Mouse (Mus musculus) hindbrain, embryonic 13.5 days (tissue): ENCODE results near the gene Tnfrsf1a. TPM values are rescaled to one million over a fixed set of nuclear protein-coding genes. Genes with fewer than 3 reads are reported as not detected.
A peak's percentile ranks its signal among the peaks of the same experiment; 100 is the strongest.

ENCODE experiments used
- ATAC-seq: fragments of 200-750 bp; cut with Nextera tagmentation; 2 replicates; pipeline ENCODE4 v1.8.0; 2017; ENCODE audit warnings: moderate TSS enrichment; ENCODE audit not compliant: low FRiP score
- H3K27ac ChIP-seq: fragments of 300-500 bp; sonication (generic); 2 replicates; pipeline ENCODE4 v1.5.1; 2015; ENCODE audit warnings: inconsistent platforms, mild to moderate bottlenecking, moderate library complexity
- H3K27me3 ChIP-seq: fragments of 300-500 bp; sonication (generic); 2 replicates; pipeline ENCODE4 v1.6.1; 2015; ENCODE audit warnings: mild to moderate bottlenecking, inconsistent platforms
- H3K36me3 ChIP-seq: fragments of 300-500 bp; sonication (generic); 2 replicates; pipeline ENCODE4 v1.6.1; 2015; ENCODE audit warnings: mild to moderate bottlenecking, inconsistent platforms
- H3K4me1 ChIP-seq: fragments of 300-500 bp; sonication (generic); replicated peaks from 2 replicates; pipeline ENCODE4 v1.6.1; 2015; ENCODE audit warnings: inconsistent platforms
- H3K4me2 ChIP-seq: fragments of 300-500 bp; sonication (generic); 2 replicates; pipeline ENCODE4 v1.6.1; 2015; ENCODE audit warnings: inconsistent platforms, mild to moderate bottlenecking, moderate library complexity
- H3K4me3 ChIP-seq: fragments of 300-500 bp; sonication (generic); 2 replicates; pipeline ENCODE4 v1.5.1; 2015; ENCODE audit warnings: mild to moderate bottlenecking, inconsistent platforms
- H3K9ac ChIP-seq: fragments of 300-500 bp; sonication (generic); 2 replicates; pipeline ENCODE4 v1.6.1; 2015; ENCODE audit warnings: mild to moderate bottlenecking, inconsistent platforms
- H3K9me3 ChIP-seq: fragments of 300-500 bp; sonication (generic); 2 replicates; pipeline ENCODE4 v1.6.1; 2016; ENCODE audit warnings: inconsistent platforms
- WGBS: fragments of 180-500 bp; shearing (Covaris S2); methylation state at CpG from one replicate; pipeline ENCODE4 v1.1.7; 2015; 5-methylcytosine and 5-hydroxymethylcytosine counted together
- polyA plus RNA-seq: library from polyadenylated mRNA; unstranded; fragments of >200 nt; fragmentation: Nextera tagmentation; extraction: Ambion mirVana; gene quantifications from 2 replicates; pipeline ENCODE4 v1.2.1, GENCODE M21; 2015

Gene Tnfrsf1a
- polyA plus RNA-seq, 1 experiment from 2014 or later: 15.7 TPM

GRCm38 (mm10) chr6:125360846-125361245 lies 11.7 kb downstream of the Tnfrsf1a start:
- H3K27me3 ChIP-seq: peaks cover 61% of the 10 kb centered on the region
- H3K36me3 ChIP-seq: no peaks in the 10 kb centered on the region; the same call in 1 of the 2 replicates
- WGBS: 48% methylated on average over 9 of the region's 9 CpGs
- H3K4me3 ChIP-seq: no peak overlapping the region
- no peak overlapping the region for H3K27ac ChIP-seq
- H3K9ac ChIP-seq: no peak overlapping the region
- H3K4me1 ChIP-seq: peaks cover 22% of the 10 kb centered on the region
- H3K4me2 ChIP-seq: no peak overlapping the region
- ATAC-seq: 0 out of 2 replicates have a peak, but pooled peaks have one; percentile 3
- H3K9me3 ChIP-seq: no peaks in the 10 kb centered on the region

GRCm38 (mm10) chr6:125361467-125362291 lies 12.5 kb downstream of the Tnfrsf1a start:
- peaks cover 22% of the 10 kb centered on the region for H3K4me1 ChIP-seq
- peak overlapping the region; percentile 56 for H3K9ac ChIP-seq
- peak; percentile 55 for ATAC-seq
- H3K27ac ChIP-seq: no peak overlapping the region
- 14% methylated on average over 38 of the region's 38 CpGs for WGBS
- H3K27me3 ChIP-seq: peaks cover 59% of the 10 kb centered on the region
- H3K36me3 ChIP-seq: no peaks in the 10 kb centered on the region; the same call in 1 of the 2 replicates
- H3K4me3 ChIP-seq: peak overlapping the region; percentile 32
- no peaks in the 10 kb centered on the region for H3K9me3 ChIP-seq
- H3K4me2 ChIP-seq: peak overlapping the region; percentile 54

GRCm38 (mm10) chr6:125363021-125363420 lies 13.9 kb downstream of the Tnfrsf1a start:
- 13% methylated on average over 15 of the region's 15 CpGs for WGBS
- H3K9ac ChIP-seq: 0 out of 2 replicates have a peak overlapping the region, but pooled peaks have one; percentile 31

GRCm38 (mm10) chr6:125363451-125364242 lies 14.5 kb downstream of the Tnfrsf1a start:
- Histone ChIP-seq H3K27me3 (peaks cover 59% of the 10 kb centered on the region), H3K4me3 (no peak overlapping the region), H3K4me2 (peak overlapping the region; percentile 36), H3K9ac (0 out of 2 replicates have a peak overlapping the region, but pooled peaks have one; percentile 31), H3K27ac (no peak overlapping the region), H3K4me1 (peaks cover 22% of the 10 kb centered on the region), H3K9me3 (no peaks in the 10 kb centered on the region), H3K36me3 (no peaks in the 10 kb centered on the region)
- 6% methylated on average over 23 of the region's 23 CpGs for WGBS
- no peak for ATAC-seq

More at GRCm38 (mm10) chr6:125363021-125363420, 13.9 kb downstream of the Tnfrsf1a start:
- Histone ChIP-seq H3K4me3 (no peak overlapping the region), H3K4me2 (peak overlapping the region; percentile 36), H3K4me1 (peaks cover 22% of the 10 kb centered on the region), H3K9me3 (no peaks in the 10 kb centered on the region), H3K36me3 (no peaks in the 10 kb centered on the region; the same call in 1 of the 2 replicates), H3K27me3 (peaks cover 59% of the 10 kb centered on the region), H3K27ac (no peak overlapping the region)
- no peak for ATAC-seq

GRCm38 (mm10) chr6:125364448-125364847 lies 15.3 kb downstream of the Tnfrsf1a start:
- Histone ChIP-seq H3K4me3 (no peak overlapping the region), H3K36me3 (no peaks in the 10 kb centered on the region), H3K4me1 (peaks cover 22% of the 10 kb centered on the region), H3K9me3 (no peaks in the 10 kb centered on the region), H3K9ac (no peak overlapping the region), H3K27me3 (peaks cover 59% of the 10 kb centered on the region), H3K27ac (no peak overlapping the region), H3K4me2 (no peak overlapping the region)
- WGBS: 7% methylated on average over 8 of the region's 8 CpGs
- no peak for ATAC-seq

- Histone ChIP-seq H3K9ac (no peak overlapping the region), H3K9me3 (no peaks in the 10 kb centered on the region), H3K4me1 (peaks cover 22% of the 10 kb centered on the region), H3K27ac (no peak overlapping the region), H3K4me2 (no peak overlapping the region), H3K27me3 (peaks cover 53% of the 10 kb centered on the region), H3K36me3 (no peaks in the 10 kb centered on the region), H3K4me3 (no peak overlapping the region)
- ATAC-seq: no peak
- 86% methylated on average over 5 of the region's 5 CpGs for whole genome bisulfite sequencing
Observed at GRCm38 (mm10) chr6:125365522-125365921, 16.4 kb downstream of the Tnfrsf1a start.

- Histone ChIP-seq H3K27ac (no peak overlapping the region), H3K4me2 (no peak overlapping the region), H3K9me3 (no peaks in the 10 kb centered on the region), H3K4me3 (no peak overlapping the region), H3K27me3 (peaks cover 47% of the 10 kb centered on the region), H3K4me1 (peaks cover 21% of the 10 kb centered on the region), H3K36me3 (no peaks in the 10 kb centered on the region), H3K9ac (no peak overlapping the region)
- no peak for ATAC-seq
- 87% methylated on average over 1 of the region's 1 CpGs for WGBS
Observed at GRCm38 (mm10) chr6:125366133-125366532, 17.0 kb downstream of the Tnfrsf1a start.

GRCm38 (mm10) chr6:125367758-125368371 lies 18.7 kb downstream of the Tnfrsf1a start:
- WGBS: 47% methylated on average over 4 of the region's 4 CpGs
- Histone ChIP-seq H3K4me2 (no peak overlapping the region), H3K9ac (no peak overlapping the region), H3K36me3 (no peaks in the 10 kb centered on the region), H3K27me3 (peaks cover 38% of the 10 kb centered on the region), H3K4me3 (no peak overlapping the region), H3K27ac (no peak overlapping the region), H3K4me1 (peaks cover 12% of the 10 kb centered on the region), H3K9me3 (no peaks in the 10 kb centered on the region)
- no peak for ATAC-seq

GRCm38 (mm10) chr6:125377042-125377441 lies 27.9 kb downstream of the Tnfrsf1a start:
- Histone ChIP-seq H3K9me3 (no peaks in the 10 kb centered on the region), H3K36me3 (no peaks in the 10 kb centered on the region), H3K4me3 (no peak overlapping the region), H3K27me3 (peaks cover 69% of the 10 kb centered on the region), H3K4me2 (no peak overlapping the region), H3K27ac (no peak overlapping the region), H3K9ac (no peak overlapping the region), H3K4me1 (peaks cover 36% of the 10 kb centered on the region)
- WGBS: 31% methylated on average over 6 of the region's 6 CpGs
- no peak for ATAC-seq

- Histone ChIP-seq H3K4me2 (no peak overlapping the region), H3K27me3 (peaks cover 72% of the 10 kb centered on the region)
Observed at GRCm38 (mm10) chr6:125377582-125378451, 28.7 kb downstream of the Tnfrsf1a start.

GRCm38 (mm10) chr6:125378621-125379020 lies 29.5 kb downstream of the Tnfrsf1a start:
- Histone ChIP-seq H3K9ac (no peak overlapping the region), H3K27ac (no peak overlapping the region), H3K27me3 (peaks cover 77% of the 10 kb centered on the region), H3K4me1 (peaks cover 36% of the 10 kb centered on the region), H3K36me3 (no peaks in the 10 kb centered on the region), H3K4me3 (no peak overlapping the region), H3K9me3 (no peaks in the 10 kb centered on the region), H3K4me2 (no peak overlapping the region)
- no peak for ATAC-seq
- 12% methylated on average over 6 of the region's 6 CpGs for WGBS

More at GRCm38 (mm10) chr6:125377582-125378451, 28.7 kb downstream of the Tnfrsf1a start:
- 0 out of 2 replicates have a peak, but pooled peaks have one; percentile 19 for ATAC-seq
- Histone ChIP-seq H3K9ac (no peak overlapping the region), H3K4me1 (peaks cover 36% of the 10 kb centered on the region), H3K27ac (no peak overlapping the region), H3K4me3 (no peak overlapping the region), H3K36me3 (no peaks in the 10 kb centered on the region), H3K9me3 (no peaks in the 10 kb centered on the region)
- 41% methylated on average over 16 of the region's 16 CpGs for WGBS
